Mouse (Mus musculus) forebrain, embryonic 15.5 days (tissue): ENCODE results near the gene Lypd5. TPM values are rescaled to one million over a fixed set of nuclear protein-coding genes. Genes with fewer than 3 reads are reported as not detected.

Experiments used
- ATAC-seq: fragments of 200-750 bp; cut with Nextera tagmentation; replicated peaks from 2 replicates; pipeline ENCODE4 v1.8.0; 2017; ENCODE audit warnings: mild to moderate bottlenecking, moderate TSS enrichment, moderate library complexity
- H3K27ac ChIP-seq: fragments of 300-500 bp; sonication (generic); replicated peaks from 2 replicates; pipeline ENCODE4 v1.5.1; 2015; ENCODE audit warnings: mild to moderate bottlenecking, inconsistent platforms
- H3K27me3 ChIP-seq: fragments of 300-500 bp; sonication (generic); 2 replicates; pipeline ENCODE4 v1.6.1; 2015; ENCODE audit warnings: inconsistent platforms
- H3K36me3 ChIP-seq: fragments of 300-500 bp; sonication (generic); 2 replicates; pipeline ENCODE4 v1.6.1; 2015; ENCODE audit warnings: mild to moderate bottlenecking, inconsistent platforms
- H3K4me1 ChIP-seq: fragments of 300-500 bp; sonication (generic); 2 replicates; pipeline ENCODE4 v1.6.1; 2015; ENCODE audit warnings: inconsistent platforms
- H3K4me2 ChIP-seq: fragments of 300-500 bp; sonication (generic); replicated peaks from 2 replicates; pipeline ENCODE4 v1.6.1; 2015; ENCODE audit warnings: mild to moderate bottlenecking, inconsistent platforms
- H3K4me3 ChIP-seq: fragments of 300-500 bp; sonication (generic); 2 replicates; pipeline ENCODE4 v1.5.1; 2015; ENCODE audit warnings: mild to moderate bottlenecking, inconsistent platforms
- H3K9ac ChIP-seq: fragments of 300-500 bp; sonication (generic); replicated peaks from 2 replicates; pipeline ENCODE4 v1.6.1; 2015; ENCODE audit warnings: mild to moderate bottlenecking, inconsistent platforms
- H3K9me3 ChIP-seq: fragments of 300-500 bp; sonication (generic); 2 replicates; pipeline ENCODE4 v1.6.1; 2016; ENCODE audit warnings: inconsistent platforms
- WGBS: fragments of 180-500 bp; shearing (Covaris S2); methylation state at CpG from one replicate; pipeline ENCODE4 v1.1.7; 2015; ENCODE audit warnings: mixed read lengths; 5-methylcytosine and 5-hydroxymethylcytosine counted together
- polyA plus RNA-seq: library from polyadenylated mRNA; unstranded; fragments of >200 nt; fragmentation: Nextera tagmentation; extraction: Ambion mirVana; gene quantifications from 2 replicates; pipeline ENCODE4 v1.2.1, GENCODE M21; 2015

The Lypd5 gene
- polyA plus RNA-seq, 1 experiment from 2014 or later: not detected

DNA sequence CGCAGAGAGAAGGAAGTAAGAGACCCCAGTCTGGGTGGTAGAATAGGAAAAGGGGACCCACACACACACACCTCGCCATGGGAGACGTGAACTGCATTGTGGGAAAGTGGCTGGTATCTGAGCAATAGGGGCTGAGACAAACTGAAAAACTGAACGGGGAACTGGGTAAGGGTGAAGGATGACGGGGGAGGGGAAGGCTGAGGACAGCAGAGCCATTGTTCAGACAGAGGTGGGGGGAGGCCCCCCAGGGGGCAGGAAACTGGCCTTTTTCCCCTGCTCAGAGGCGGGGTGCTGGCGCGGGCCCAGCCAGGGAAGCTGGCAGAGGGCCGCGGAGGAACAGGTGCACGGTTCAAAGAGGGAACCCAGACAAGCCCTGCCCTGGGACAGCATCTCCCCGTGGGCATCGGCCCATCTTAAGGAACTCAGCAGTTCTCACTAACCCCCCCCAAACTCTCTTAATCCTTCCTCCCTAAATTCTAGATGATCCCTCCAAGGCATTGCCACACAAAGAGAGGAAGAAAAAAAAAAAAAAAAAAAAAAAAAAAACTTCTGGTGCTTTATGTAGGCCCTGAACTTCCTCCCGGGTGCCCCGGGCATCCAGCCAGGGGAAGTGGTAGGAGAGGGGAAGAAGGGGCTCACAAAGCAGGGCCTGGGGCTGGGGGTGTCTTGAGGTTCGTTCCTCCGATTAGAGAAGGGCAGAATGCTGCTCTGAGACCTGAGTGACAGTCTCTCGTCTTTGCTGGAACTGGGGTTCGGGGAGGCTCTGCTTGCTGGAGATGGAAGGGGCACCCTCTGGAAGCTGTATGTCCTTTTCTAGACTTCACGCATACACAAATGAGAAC lies 24.8 kb downstream of the Lypd5 start:
- H3K9me3 ChIP-seq: no peaks in the 10 kb centered on the region
- peak; percentile 63 for ATAC-seq
- 20% methylated on average over 17 of the region's 20 CpGs for WGBS
- no peak overlapping the region for H3K4me3 ChIP-seq
- peaks cover 18% of the 10 kb centered on the region for H3K4me1 ChIP-seq
- peak overlapping the region; percentile 52 for H3K27ac ChIP-seq
- H3K9ac ChIP-seq: no peak overlapping the region
- no peaks in the 10 kb centered on the region for H3K36me3 ChIP-seq
- H3K4me2 ChIP-seq: peak overlapping the region; percentile 23; the same call in 1 of the 2 replicates
- H3K27me3 ChIP-seq: peaks cover 7% of the 10 kb centered on the region; the same call in 1 of the 2 replicates

- no peak for ATAC-seq
- WGBS: 91% methylated on average over 8 of the region's 8 CpGs
- Histone ChIP-seq H3K36me3 (no peaks in the 10 kb centered on the region), H3K27ac (no peak overlapping the region), H3K27me3 (peaks cover 7% of the 10 kb centered on the region; the same call in 1 of the 2 replicates), H3K9ac (no peak overlapping the region), H3K4me1 (peaks cover 18% of the 10 kb centered on the region), H3K4me3 (no peak overlapping the region), H3K9me3 (no peaks in the 10 kb centered on the region), H3K4me2 (no peak overlapping the region)
Measured at GRCm38 (mm10) chr7:24376456-24376855, 27.5 kb downstream of the Lypd5 start.

DNA sequence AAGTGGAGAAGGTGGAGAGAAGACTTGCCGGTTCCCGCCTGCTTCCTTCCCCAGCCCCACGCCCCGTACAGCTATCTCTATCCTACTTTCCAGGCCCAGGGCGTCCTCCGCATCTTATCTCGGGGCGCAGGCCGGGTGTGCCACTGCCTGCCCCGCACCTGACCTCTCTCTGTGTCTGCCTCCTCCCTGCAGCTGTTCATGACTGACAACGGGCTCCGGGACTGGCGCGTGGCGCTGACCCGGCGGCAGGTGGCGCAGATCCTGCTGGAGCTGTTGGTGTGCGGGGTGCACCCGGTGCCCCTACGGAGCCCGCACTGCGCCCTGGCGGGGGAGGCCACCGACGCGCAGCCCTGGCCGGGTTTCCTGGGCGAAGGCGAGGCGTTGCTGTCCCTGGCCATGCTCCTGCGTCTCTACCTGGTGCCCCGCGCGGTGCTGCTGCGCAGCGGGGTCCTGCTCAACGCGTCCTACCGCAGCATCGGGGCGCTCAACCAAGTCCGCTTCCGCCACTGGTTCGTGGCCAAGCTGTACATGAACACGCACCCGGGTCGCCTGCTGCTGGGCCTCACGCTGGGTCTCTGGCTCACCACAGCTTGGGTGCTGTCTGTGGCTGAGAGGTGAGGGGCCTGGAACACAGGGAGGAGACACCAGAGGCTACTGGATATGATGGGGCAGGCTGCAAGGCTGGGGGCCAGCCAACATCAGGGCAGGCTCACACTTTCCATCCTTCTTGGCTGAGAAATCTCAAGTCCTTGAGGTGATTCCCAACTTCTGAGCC lies 28.3 kb downstream of the Lypd5 start:
- WGBS: 5% methylated on average over 49 of the region's 49 CpGs
- Histone ChIP-seq H3K9ac (no peak overlapping the region), H3K27me3 (peaks cover 7% of the 10 kb centered on the region; the same call in 1 of the 2 replicates), H3K4me3 (peak overlapping the region; percentile 28), H3K4me1 (peaks cover 18% of the 10 kb centered on the region), H3K4me2 (peak overlapping the region; percentile 42), H3K36me3 (no peaks in the 10 kb centered on the region), H3K27ac (no peak overlapping the region), H3K9me3 (no peaks in the 10 kb centered on the region)
- ATAC-seq: no peak

DNA sequence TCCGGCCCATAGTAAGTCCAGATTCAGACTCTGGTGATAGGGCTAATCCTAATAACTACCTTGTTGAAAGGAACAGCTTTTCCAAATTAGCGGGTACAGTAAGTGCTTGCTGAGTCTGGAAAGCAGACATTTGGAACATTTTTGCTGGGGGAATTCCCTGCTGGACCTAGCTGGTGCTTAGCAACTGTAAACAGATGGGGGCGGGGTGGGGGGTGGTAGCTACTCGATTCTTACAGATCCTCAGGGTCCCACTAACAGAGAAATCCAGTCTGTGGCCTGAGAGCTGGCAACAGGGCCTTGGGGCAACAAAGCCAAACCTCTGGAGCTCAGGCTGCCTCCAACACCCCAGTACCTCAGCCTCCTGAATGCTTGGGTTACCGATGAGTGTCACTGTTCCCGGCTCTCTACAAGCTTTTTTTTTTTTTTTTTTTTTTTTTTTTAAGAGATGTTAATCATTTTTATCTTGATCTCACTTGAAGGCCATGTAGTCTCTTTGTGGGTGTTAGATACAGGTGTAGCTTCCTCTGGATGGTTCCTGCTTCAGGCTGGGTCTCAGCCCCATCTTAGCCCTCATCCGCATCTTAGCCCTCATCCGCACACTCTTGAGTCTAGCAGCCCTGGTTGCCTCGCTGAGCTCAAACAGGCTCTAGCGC lies 29.2 kb downstream of the Lypd5 start:
- Histone ChIP-seq H3K4me3 (no peak overlapping the region), H3K9ac (no peak overlapping the region), H3K4me1 (peaks cover 17% of the 10 kb centered on the region), H3K27ac (no peak overlapping the region), H3K9me3 (no peaks in the 10 kb centered on the region), H3K36me3 (no peaks in the 10 kb centered on the region), H3K4me2 (no peak overlapping the region), H3K27me3 (peaks cover 7% of the 10 kb centered on the region; the same call in 1 of the 2 replicates)
- WGBS: 74% methylated on average over 10 of the region's 10 CpGs
- no peak for ATAC-seq

DNA sequence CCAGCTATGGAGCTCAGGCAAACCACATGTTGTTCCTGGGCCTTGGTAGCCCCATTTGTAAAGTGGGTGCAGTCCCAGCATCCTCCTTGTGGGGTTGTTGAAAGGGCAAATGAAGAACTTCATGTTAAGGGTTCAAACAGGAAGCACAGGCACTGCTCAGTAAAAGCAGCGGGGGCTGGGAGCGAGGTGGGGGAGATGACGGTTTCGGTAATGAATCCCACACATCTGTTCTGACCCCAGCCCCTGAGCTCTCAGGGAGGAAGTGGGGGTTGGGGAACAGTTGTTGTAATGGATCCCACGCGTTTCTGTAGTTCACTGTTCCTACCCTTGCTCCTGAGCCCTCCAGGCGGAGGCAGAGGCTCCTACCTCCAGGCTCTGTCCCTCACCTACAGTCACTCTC lies 30.9 kb downstream of the Lypd5 start:
- Histone ChIP-seq H3K9me3 (no peaks in the 10 kb centered on the region), H3K4me2 (no peak overlapping the region), H3K4me3 (no peak overlapping the region), H3K4me1 (peaks cover 11% of the 10 kb centered on the region), H3K27me3 (peaks cover 7% of the 10 kb centered on the region; the same call in 1 of the 2 replicates), H3K36me3 (no peaks in the 10 kb centered on the region), H3K9ac (no peak overlapping the region), H3K27ac (no peak overlapping the region)
- WGBS: 71% methylated on average over 7 of the region's 7 CpGs
- no peak for ATAC-seq

DNA sequence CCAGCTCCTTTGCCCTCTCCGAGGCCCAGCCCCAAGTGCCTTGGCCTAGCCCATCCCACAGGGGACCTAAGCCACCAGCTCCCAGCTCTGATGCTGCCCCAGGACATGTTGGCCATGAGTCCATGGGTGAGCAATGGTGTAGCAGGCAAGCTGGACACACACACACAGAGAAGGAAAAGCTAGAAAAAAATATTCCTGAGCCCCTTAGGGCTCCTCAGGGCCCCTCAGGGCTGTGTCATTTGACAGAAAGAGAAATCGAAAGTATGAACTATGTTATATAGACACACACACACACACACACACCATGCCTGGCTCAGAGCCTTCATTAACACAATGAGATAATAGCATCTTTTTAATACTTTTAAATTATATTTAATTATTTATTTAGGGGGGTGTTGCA lies 31.4 kb downstream of the Lypd5 start:
- no peak overlapping the region for H3K27ac ChIP-seq
- H3K4me1 ChIP-seq: peaks cover 11% of the 10 kb centered on the region
- 83% methylated on average over 2 of the region's 2 CpGs for WGBS
- H3K4me3 ChIP-seq: no peak overlapping the region
- peaks cover 7% of the 10 kb centered on the region; the same call in 1 of the 2 replicates for H3K27me3 ChIP-seq
- no peaks in the 10 kb centered on the region for H3K9me3 ChIP-seq
- no peak for ATAC-seq
- H3K9ac ChIP-seq: no peak overlapping the region
- H3K36me3 ChIP-seq: no peaks in the 10 kb centered on the region
- H3K4me2 ChIP-seq: no peak overlapping the region

- Histone ChIP-seq H3K27me3 (no peaks in the 10 kb centered on the region), H3K9me3 (no peaks in the 10 kb centered on the region), H3K4me3 (no peak overlapping the region), H3K9ac (no peak overlapping the region), H3K36me3 (no peaks in the 10 kb centered on the region), H3K4me1 (0 out of 2 replicates have a peak, but pooled peaks cover 3% of the 10 kb centered on the region), H3K27ac (no peak overlapping the region), H3K4me2 (no peak overlapping the region)
- 82% methylated on average over 16 of the region's 16 CpGs for WGBS
- no peak for ATAC-seq
Measured at GRCm38 (mm10) chr7:24382730-24383372, 33.9 kb downstream of the Lypd5 start.

GRCm38 (mm10) chr7:24384070-24384469 lies 35.1 kb downstream of the Lypd5 start:
- Histone ChIP-seq H3K9me3 (no peaks in the 10 kb centered on the region), H3K36me3 (no peaks in the 10 kb centered on the region), H3K4me3 (no peak overlapping the region), H3K4me2 (no peak overlapping the region), H3K9ac (no peak overlapping the region), H3K27ac (no peak overlapping the region), H3K27me3 (no peaks in the 10 kb centered on the region), H3K4me1 (0 out of 2 replicates have a peak, but pooled peaks cover 3% of the 10 kb centered on the region)
- 66% methylated on average over 6 of the region's 6 CpGs for WGBS
- ATAC-seq: no peak

DNA sequence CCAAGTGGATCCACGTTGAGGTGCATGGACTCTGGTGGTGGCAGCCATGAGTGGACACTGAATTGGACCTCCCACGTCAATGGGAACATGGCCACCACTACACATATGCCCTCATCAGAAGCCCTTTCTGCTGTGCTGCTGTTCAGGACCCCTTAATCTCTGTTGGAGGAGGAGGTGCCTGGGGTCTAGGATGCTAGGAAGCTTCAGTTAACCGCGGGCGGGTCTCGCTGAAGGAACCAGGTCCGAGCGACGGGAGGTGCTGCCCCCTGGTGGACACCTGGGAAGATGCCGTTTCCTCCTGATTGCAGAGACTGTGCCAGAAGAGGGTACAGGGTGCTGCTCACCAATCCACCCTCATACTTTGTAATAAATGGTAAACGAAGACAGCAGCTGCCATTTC lies 35.8 kb downstream of the Lypd5 start:
- H3K36me3 ChIP-seq: no peaks in the 10 kb centered on the region
- no peak overlapping the region for H3K27ac ChIP-seq
- peak; percentile 55 for ATAC-seq
- H3K27me3 ChIP-seq: no peaks in the 10 kb centered on the region
- no peak overlapping the region for H3K4me3 ChIP-seq
- H3K9ac ChIP-seq: no peak overlapping the region
- 9% methylated on average over 11 of the region's 11 CpGs for WGBS
- peak overlapping the region; percentile 27 for H3K4me2 ChIP-seq
- H3K4me1 ChIP-seq: 0 out of 2 replicates have a peak, but pooled peaks cover 3% of the 10 kb centered on the region
- no peaks in the 10 kb centered on the region for H3K9me3 ChIP-seq

DNA sequence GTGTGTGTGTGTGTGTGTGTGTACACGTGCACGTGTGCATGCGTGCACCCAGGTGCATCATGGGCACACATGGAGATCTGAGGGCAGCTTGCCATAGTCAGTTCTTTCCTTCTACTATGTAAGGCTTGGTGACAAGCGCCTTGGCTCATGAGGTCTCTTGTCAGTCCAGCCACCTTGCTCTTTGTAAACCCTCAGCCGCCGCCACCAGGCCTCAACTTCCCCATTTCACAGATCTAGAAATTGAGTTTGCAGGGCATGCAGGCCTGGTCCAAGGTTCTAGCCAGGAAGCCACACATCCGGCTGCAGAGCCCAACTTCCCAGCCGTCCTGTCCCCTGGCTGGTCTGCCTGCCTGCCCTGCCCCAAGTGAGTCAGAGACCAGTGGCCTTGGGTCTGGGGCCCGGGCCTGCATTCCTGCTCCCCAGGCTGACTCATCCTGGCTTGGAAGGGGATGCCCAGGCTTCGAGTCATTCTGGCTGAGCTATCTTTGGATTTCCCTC lies 38.1 kb downstream of the Lypd5 start:
- no peak overlapping the region for H3K4me3 ChIP-seq
- no peak overlapping the region for H3K27ac ChIP-seq
- H3K4me2 ChIP-seq: no peak overlapping the region
- WGBS: 89% methylated on average over 10 of the region's 10 CpGs
- ATAC-seq: no peak
- H3K9me3 ChIP-seq: no peaks in the 10 kb centered on the region
- no peak overlapping the region for H3K9ac ChIP-seq
- H3K36me3 ChIP-seq: no peaks in the 10 kb centered on the region
- H3K4me1 ChIP-seq: 0 out of 2 replicates have a peak, but pooled peaks cover 3% of the 10 kb centered on the region
- H3K27me3 ChIP-seq: no peaks in the 10 kb centered on the region

DNA sequence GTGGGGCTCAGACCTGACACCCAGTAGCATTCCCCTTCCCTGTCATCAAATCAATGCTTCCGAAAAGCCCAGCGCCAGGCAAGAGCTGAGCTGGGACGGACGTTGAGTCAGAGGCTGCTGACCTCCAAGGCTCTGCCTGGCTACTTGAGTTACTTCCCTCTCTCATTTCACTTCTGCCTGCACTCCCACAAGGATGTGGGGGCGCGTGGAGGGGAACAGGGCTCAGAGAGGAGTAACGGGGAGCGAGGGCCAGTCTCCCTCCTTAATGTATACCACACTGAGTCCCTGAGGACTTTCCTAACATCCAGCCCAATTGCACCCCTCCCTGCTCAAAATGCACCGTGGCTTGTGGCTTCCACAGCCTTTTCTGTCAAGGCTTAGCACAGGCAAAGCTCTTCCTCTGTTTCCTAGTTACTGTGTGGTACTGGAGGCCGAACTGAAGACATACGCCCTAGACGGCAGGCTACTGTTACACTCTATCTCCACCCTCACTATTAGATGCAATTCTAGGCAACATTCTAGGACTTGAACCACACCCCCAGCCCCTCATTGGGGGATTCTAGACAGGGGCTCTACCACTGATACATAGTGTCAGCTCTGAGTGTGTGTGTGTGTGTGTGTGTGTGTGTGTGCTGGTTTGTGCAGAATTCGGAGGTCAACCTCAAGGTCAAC lies 40.7 kb downstream of the Lypd5 start:
- Histone ChIP-seq H3K4me2 (no peak overlapping the region), H3K27me3 (no peaks in the 10 kb centered on the region), H3K9ac (no peak overlapping the region), H3K9me3 (no peaks in the 10 kb centered on the region), H3K4me3 (no peak overlapping the region), H3K27ac (no peak overlapping the region), H3K4me1 (0 out of 2 replicates have a peak, but pooled peaks cover 2% of the 10 kb centered on the region), H3K36me3 (no peaks in the 10 kb centered on the region)
- no peak for ATAC-seq
- WGBS: 78% methylated on average over 13 of the region's 13 CpGs
